ENCODE assay signal across 8 mouse cellular contexts in the genomic region with DNA sequence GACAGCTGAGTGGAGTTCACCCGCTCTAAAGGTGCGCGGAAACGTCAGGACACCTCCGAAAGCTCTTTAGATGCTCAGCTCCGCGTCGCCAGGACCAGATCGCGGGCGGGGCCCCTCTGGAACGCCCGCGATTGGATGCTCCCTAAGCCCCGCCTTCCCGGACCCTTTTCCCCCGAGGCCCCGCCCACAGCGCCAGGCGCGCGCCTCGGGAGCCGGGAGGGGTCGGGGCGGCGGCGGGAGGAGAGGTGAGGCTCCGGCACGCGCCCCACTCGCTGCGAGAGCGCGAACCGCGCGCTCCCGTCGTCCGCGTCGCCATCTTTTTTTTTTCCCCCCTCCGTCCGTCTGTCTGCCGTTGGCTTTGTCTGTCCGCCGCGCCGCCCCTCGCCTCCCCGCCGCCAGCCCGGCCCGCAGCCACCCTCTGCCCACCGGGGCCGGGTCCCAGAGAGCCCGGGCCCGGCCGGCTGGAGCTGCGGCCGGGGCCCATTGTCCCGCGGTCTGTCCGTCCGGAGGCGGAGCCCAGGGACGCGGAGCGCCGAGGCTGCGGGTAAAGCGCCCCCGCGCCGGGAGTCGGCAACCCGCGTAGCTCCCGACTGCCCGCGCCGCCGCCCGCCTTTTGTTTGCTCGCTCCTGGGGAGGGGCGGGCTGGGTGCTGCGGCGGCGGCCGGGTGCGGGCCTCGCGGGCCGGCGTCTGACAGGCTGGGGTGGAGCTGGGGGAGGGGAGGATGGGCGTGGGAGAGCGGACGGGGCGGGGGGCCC. TPM values are rescaled to one million over a fixed set of nuclear protein-coding genes. Genes with fewer than 3 reads are reported as not detected.
DNase-seq lines count a peak whose midpoint lies in the region; ATAC-seq lines count a peak whose summit lies in the region.

A gene (plus strand): TSS at position 227 of the 756 bp plus-strand sequence.

- H3K4me2 ChIP-seq in heart, embryonic 16.5 days (ENCODE audit: low read depth, low read length), result peak within 1 kb of the TSS; percentile 68
- H3K4me2 ChIP-seq in liver, embryonic 15.5 days, result peak within 1 kb of the TSS; percentile 98
- peak within 1 kb of the TSS; percentile 85 for H3K4me2 ChIP-seq in neural tube, embryonic 12.5 days (replicated peaks)

- H3K9me3 ChIP-seq in forebrain, embryonic 10.5 days, result no peaks in the 10 kb centered on the region
- H3K9me3 ChIP-seq in heart, embryonic 16.5 days (replicated peaks; ENCODE audit: control insufficient read depth, low read length), result no peaks in the 10 kb centered on the region
- H3K9me3 ChIP-seq in liver, embryonic 15.5 days (replicated peaks), result no peaks in the 10 kb centered on the region
- no peaks in the 10 kb centered on the region for H3K9me3 ChIP-seq in neural tube, embryonic 12.5 days

- H3K4me3 ChIP-seq in forebrain, embryonic 10.5 days, result peak within 1 kb of the TSS; percentile 97
- H3K4me3 ChIP-seq in heart, embryonic 16.5 days (ENCODE audit: low read length), result peak within 1 kb of the TSS; percentile 96
- peak within 1 kb of the TSS; percentile 87 for H3K4me3 ChIP-seq in liver, embryonic 15.5 days (replicated peaks)
- peak within 1 kb of the TSS; percentile 98 for H3K4me3 ChIP-seq in neural tube, embryonic 12.5 days

- H3K27ac ChIP-seq in forebrain, embryonic 10.5 days, result peak within 1 kb of the TSS; percentile 98
- peak within 1 kb of the TSS; percentile 96 for H3K27ac ChIP-seq in heart, embryonic 16.5 days (ENCODE audit: low read length)
- H3K27ac ChIP-seq in liver, embryonic 15.5 days (replicated peaks), result peak within 1 kb of the TSS; percentile 92
- peak within 1 kb of the TSS; percentile 92 for H3K27ac ChIP-seq in neural tube, embryonic 12.5 days

- under 1% methylated on average over 93 of the region's 100 CpGs for WGBS in forebrain, embryonic 10.5 days
- under 1% methylated on average over 79 of the region's 100 CpGs for WGBS in heart, embryonic 16.5 days
- WGBS in liver, embryonic 15.5 days (ENCODE audit: insufficient replicate concordance), result under 1% methylated on average over 91 of the region's 100 CpGs
- WGBS in neural tube, embryonic 12.5 days, result under 1% methylated on average over 77 of the region's 100 CpGs

- peaks cover 31% of the 10 kb centered on the region for H3K27me3 ChIP-seq in forebrain, embryonic 10.5 days (ENCODE audit: poor library complexity, severe bottlenecking)
- H3K27me3 ChIP-seq in heart, embryonic 16.5 days (ENCODE audit: control insufficient read depth, insufficient read depth, low read length), result no peaks in the 10 kb centered on the region
- H3K27me3 ChIP-seq in liver, embryonic 15.5 days, result peaks cover 28% of the 10 kb centered on the region
- peaks cover 6% of the 10 kb centered on the region for H3K27me3 ChIP-seq in neural tube, embryonic 12.5 days (replicated peaks)

- peak; percentile 93 for DNase-seq in c-Kit-negative CD71-positive TER-119-positive erythroid progenitor cells, embryonic 14.5 days (ENCODE audit: low read depth, low spot score)
- peak; percentile 88 for DNase-seq in forebrain, embryonic 10.5 days (ENCODE audit: extremely low spot score, low spot score)
- peak; percentile 94 to 97 for DNase-seq in kidney, postnatal 36 days
- peak; percentile 77 for DNase-seq in telencephalon, adult 2 months (ENCODE audit: low read depth, low spot score)

- ATAC-seq in CD4-positive, CD25-positive, alpha-beta regulatory T cell, adult 4 months, result peak; percentile 79
- peak; percentile 92 for ATAC-seq in heart, embryonic 16.5 days (replicated peaks; ENCODE audit: extremely low read depth, insufficient read depth, low FRiP score)
- peak; percentile 93 for ATAC-seq in liver, embryonic 15.5 days (ENCODE audit: insufficient read depth)
- ATAC-seq in neural tube, embryonic 12.5 days (ENCODE audit: low FRiP score, low read depth), result peak; percentile 86

- H3K9ac ChIP-seq in heart, embryonic 16.5 days (ENCODE audit: low read length), result peak within 1 kb of the TSS; percentile 100
- peak within 1 kb of the TSS; percentile 96 for H3K9ac ChIP-seq in liver, embryonic 15.5 days
- peak within 1 kb of the TSS; percentile 99 for H3K9ac ChIP-seq in neural tube, embryonic 12.5 days

- H3K36me3 ChIP-seq in forebrain, embryonic 10.5 days (replicated peaks), result peaks cover 33% of the 10 kb centered on the region
- H3K36me3 ChIP-seq in heart, embryonic 16.5 days (ENCODE audit: control insufficient read depth, insufficient read depth), result peaks cover 18% of the 10 kb centered on the region
- peaks cover 24% of the 10 kb centered on the region for H3K36me3 ChIP-seq in liver, embryonic 15.5 days (replicated peaks)
- peaks cover 24% of the 10 kb centered on the region for H3K36me3 ChIP-seq in neural tube, embryonic 12.5 days

- peaks cover 33% of the 10 kb centered on the region for H3K4me1 ChIP-seq in forebrain, embryonic 10.5 days
- H3K4me1 ChIP-seq in heart, embryonic 16.5 days (ENCODE audit: control insufficient read depth, insufficient read depth, low read length), result peaks cover 20% of the 10 kb centered on the region
- H3K4me1 ChIP-seq in liver, embryonic 15.5 days (replicated peaks), result peaks cover 33% of the 10 kb centered on the region
- H3K4me1 ChIP-seq in neural tube, embryonic 12.5 days, result peaks cover 22% of the 10 kb centered on the region

RNA-seq across cellular contexts. Expression of the gene that starts here (rescaled TPM):
- polyA plus RNA-seq in CD4-positive, CD25-positive, alpha-beta regulatory T cell, adult 4 months (2017; shearing (Covaris generic)), result 1 to 10 TPM; 3.6 to 7.9 TPM
- 33.4 and 36.8 TPM in 2 replicates for polyA plus RNA-seq in forebrain, embryonic 10.5 days (2016; fragmentation: Nextera tagmentation; extraction: Ambion mirVana)
- 17.1 and 18.5 TPM in 2 replicates for polyA plus RNA-seq in heart, embryonic 16.5 days (2015; fragmentation: Nextera tagmentation; extraction: Ambion mirVana)
- polyA plus RNA-seq in liver, embryonic 15.5 days (2015; fragmentation: Nextera tagmentation; extraction: Ambion mirVana), result 6.1 and 6.3 TPM in 2 replicates
- polyA plus RNA-seq in neural tube, embryonic 12.5 days (2016; fragmentation: Nextera tagmentation; extraction: Ambion mirVana), result 77.7 and 79.1 TPM in 2 replicates

Comparison
In these comparisons a context has a peak if more than half of its experiments do, and no peak if none do; other contexts are left out.
1. Peak in every context shown above with its lines: DNase-seq, ATAC-seq, H3K4me3 ChIP-seq and H3K27ac ChIP-seq.